Mouse (Mus musculus) cortical plate, adult 2 months (tissue): ENCODE data around the gene Cux2.

Experiments used
- CTCF ChIP-seq: fragments of 200-500 bp; IDR thresholded peaks from 2 replicates; pipeline ENCODE4 v1.5.1; 2011; ENCODE audit warnings: mild to moderate bottlenecking, control low read depth, low read length; ENCODE audit not compliant: insufficient read depth; ENCODE audit errors: extremely low read depth
- POLR2A ChIP-seq: fragments of 200-500 bp; IDR thresholded peaks from 2 replicates; pipeline ENCODE4 v1.6.1; 2011; ENCODE audit warnings: mild to moderate bottlenecking, low read length, control low read depth; ENCODE audit not compliant: insufficient read depth; ENCODE audit errors: extremely low read depth

DNA sequence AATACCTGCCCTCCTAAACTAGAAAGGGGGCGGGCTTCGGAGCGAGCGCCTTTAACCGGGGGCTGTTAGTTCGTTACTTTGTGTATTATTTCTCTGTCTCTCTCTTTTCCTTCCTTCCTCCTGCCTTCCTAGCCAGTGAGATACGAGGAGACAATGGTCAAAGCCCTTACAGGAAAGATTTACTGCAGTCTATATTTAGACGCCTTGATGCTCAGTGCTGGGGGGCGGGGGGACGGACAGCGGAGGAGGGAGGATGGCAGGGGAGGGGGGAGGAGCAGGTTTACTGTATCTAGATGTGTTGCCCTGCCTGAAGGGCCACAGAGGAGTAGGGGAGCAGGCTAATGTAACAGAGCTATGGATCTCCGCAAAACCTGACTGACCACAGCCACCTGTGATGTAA, 12.6 kb upstream of the Cux2 start:
- TF ChIP-seq CTCF (no peak), POLR2A (no peak)
